Mouse (Mus musculus) heart, postnatal 0 days (tissue): ENCODE data around the gene Spem2. TPM values are rescaled to one million over a fixed set of nuclear protein-coding genes. Genes with fewer than 3 reads are reported as not detected.

Experiments
- ATAC-seq: fragments of 200-750 bp; cut with Nextera tagmentation; 2 replicates; pipeline ENCODE4 v1.8.0; 2017; ENCODE audit warnings: low read depth, moderate number of reproducible peaks, moderate library complexity; ENCODE audit not compliant: insufficient read depth
- DNase-seq: peaks from one replicate; pipeline ENCODE4 v3.0.0-alpha.2; 2016; ENCODE audit warnings: low spot score
- H3K27ac ChIP-seq: fragments of 300-500 bp; sonication (generic); 2 replicates; pipeline ENCODE4 v1.5.1; 2014; ENCODE audit warnings: low read depth, mild to moderate bottlenecking
- H3K27me3 ChIP-seq: fragments of 300-500 bp; sonication (generic); 2 replicates; pipeline ENCODE4 v1.6.1; 2014; ENCODE audit warnings: low read length, mixed read lengths; ENCODE audit not compliant: control insufficient read depth, insufficient read depth
- H3K36me3 ChIP-seq: fragments of 300-500 bp; sonication (generic); replicated peaks from 2 replicates; pipeline ENCODE4 v1.6.1; 2014; ENCODE audit warnings: low read length, mixed read lengths; ENCODE audit not compliant: control insufficient read depth, insufficient read depth
- H3K4me1 ChIP-seq: fragments of 300-500 bp; sonication (generic); 2 replicates; pipeline ENCODE4 v1.6.1; 2014; ENCODE audit warnings: antibody characterized with exemption; ENCODE audit not compliant: control insufficient read depth, insufficient read depth
- H3K4me2 ChIP-seq: fragments of 300-500 bp; sonication (generic); 2 replicates; pipeline ENCODE4 v1.6.1; 2014; ENCODE audit warnings: low read depth, mild to moderate bottlenecking, low read length, moderate library complexity
- H3K4me3 ChIP-seq: fragments of 300-500 bp; sonication (generic); 2 replicates; pipeline ENCODE4 v1.5.1; 2014; ENCODE audit warnings: low read depth, low read length
- H3K9ac ChIP-seq: fragments of 300-500 bp; sonication (generic); replicated peaks from 2 replicates; pipeline ENCODE4 v1.6.1; 2014; ENCODE audit warnings: low read depth, low read length, mixed read lengths
- H3K9me3 ChIP-seq: fragments of 300-500 bp; sonication (generic); replicated peaks from 2 replicates; pipeline ENCODE4 v1.6.1; 2016; ENCODE audit warnings: low read length; ENCODE audit not compliant: control insufficient read depth
- CTCF ChIP-seq: IDR thresholded peaks from 2 replicates; pipeline ENCODE4 v1.5.1; 2016; ENCODE audit warnings: antibody characterized with exemption, control low read depth, low read depth
- EP300 ChIP-seq: IDR thresholded peaks from 2 replicates; pipeline ENCODE4 v1.6.1; 2016; ENCODE audit warnings: antibody characterized with exemption, low read depth
- WGBS: fragments of 180-500 bp; shearing (Covaris S2); extraction: QIAGEN DNeasy Blood & Tissue Kit; methylation state at CpG from one replicate; pipeline ENCODE4 v1.1.7; 2014; 5-methylcytosine and 5-hydroxymethylcytosine counted together
- polyA plus RNA-seq: library from polyadenylated mRNA; unstranded; fragments of >200 nt; fragmentation: Nextera tagmentation; extraction: Ambion mirVana; gene quantifications from 2 replicates; pipeline ENCODE4 v1.2.1, GENCODE M21; 2015
- total RNA-seq: library from RNA; depleted of rRNA; stranded (reverse); fragments of >200 nt; gene quantifications from 2 replicates; pipeline ENCODE4 v1.2.3, GENCODE M21; 2014; ENCODE audit warnings: low replicate concordance

Spem2 gene
- total and polyA plus RNA-seq, 2 experiments from 2014 or later, result not detected

- H3K27ac ChIP-seq, result no peak within 1 kb of the TSS
- no peaks in the 10 kb centered on the region for H3K9me3 ChIP-seq
- TF ChIP-seq EP300, result no peak
- TF ChIP-seq CTCF, result no peak
- DNase-seq (no peak), ATAC-seq (no peak)
- WGBS, result 30% methylated on average over 30 of the region's 30 CpGs
- no peak within 1 kb of the TSS for H3K4me2 ChIP-seq
- no peak within 1 kb of the TSS for H3K4me3 ChIP-seq
- H3K4me1 ChIP-seq, result no peaks in the 10 kb centered on the region
- H3K36me3 ChIP-seq, result no peaks in the 10 kb centered on the region
- H3K27me3 ChIP-seq, result peaks cover 16% of the 10 kb centered on the region
- H3K9ac ChIP-seq, result no peak within 1 kb of the TSS
Observed at GRCm38 (mm10) chr11:69858113-69858998, 40.1 kb upstream of the Spem2 start, which contains the start of gene Tnk1. Gene Tnk1 (minus strand): TSS chr11:69858730.

GRCm38 (mm10) chr11:69855347-69855746 lies 37.1 kb upstream of the Spem2 start:
- Histone ChIP-seq H3K27ac (no peak overlapping the region), H3K36me3 (peaks cover 19% of the 10 kb centered on the region), H3K9me3 (no peaks in the 10 kb centered on the region), H3K9ac (no peak overlapping the region), H3K27me3 (peaks cover 16% of the 10 kb centered on the region), H3K4me3 (no peak overlapping the region), H3K4me2 (no peak overlapping the region), H3K4me1 (no peaks in the 10 kb centered on the region)
- no peak for DNase-seq
- peak; percentile 34; the same call in 1 of the 2 replicates for ATAC-seq
- WGBS, result 17% methylated on average over 16 of the region's 16 CpGs
- TF ChIP-seq CTCF, result peak; percentile 45
- TF ChIP-seq EP300, result no peak

GRCm38 (mm10) chr11:69854680-69855079 lies 36.4 kb upstream of the Spem2 start:
- no peak overlapping the region for H3K27ac ChIP-seq
- DNase-seq, result no peak
- WGBS, result 67% methylated on average over 10 of the region's 10 CpGs
- no peak for TF ChIP-seq EP300
- no peak for TF ChIP-seq CTCF
- no peak overlapping the region for H3K9ac ChIP-seq
- H3K36me3 ChIP-seq, result peaks cover 26% of the 10 kb centered on the region
- H3K4me1 ChIP-seq, result no peaks in the 10 kb centered on the region
- H3K4me3 ChIP-seq, result no peak overlapping the region
- no peak for ATAC-seq
- H3K9me3 ChIP-seq, result no peaks in the 10 kb centered on the region
- H3K27me3 ChIP-seq, result peaks cover 16% of the 10 kb centered on the region
- H3K4me2 ChIP-seq, result no peak overlapping the region

GRCm38 (mm10) chr11:69853994-69854393 lies 35.7 kb upstream of the Spem2 start:
- Histone ChIP-seq H3K9me3 (no peaks in the 10 kb centered on the region), H3K9ac (no peak overlapping the region), H3K27me3 (peaks cover 12% of the 10 kb centered on the region; the same call in 1 of the 2 replicates), H3K4me1 (0 out of 2 replicates have a peak, but pooled peaks cover 2% of the 10 kb centered on the region), H3K4me3 (no peak overlapping the region), H3K27ac (no peak overlapping the region), H3K36me3 (peaks cover 32% of the 10 kb centered on the region), H3K4me2 (no peak overlapping the region)
- ATAC-seq, result no peak
- WGBS, result 40% methylated on average over 7 of the region's 7 CpGs
- TF ChIP-seq EP300, result no peak
- DNase-seq, result no peak

GRCm38 (mm10) chr11:69850754-69851153 lies 32.5 kb upstream of the Spem2 start:
- no peak overlapping the region for H3K27ac ChIP-seq
- H3K4me2 ChIP-seq, result no peak overlapping the region

More at GRCm38 (mm10) chr11:69850754-69851153, 32.5 kb upstream of the Spem2 start:
- H3K9ac ChIP-seq, result no peak overlapping the region
- 71% methylated on average over 8 of the region's 8 CpGs for WGBS
- peaks cover 14% of the 10 kb centered on the region; the same call in 1 of the 2 replicates for H3K4me1 ChIP-seq
- no peaks in the 10 kb centered on the region for H3K9me3 ChIP-seq
- H3K27me3 ChIP-seq, result no peaks in the 10 kb centered on the region
- H3K36me3 ChIP-seq, result peaks cover 41% of the 10 kb centered on the region
- ATAC-seq (no peak), DNase-seq (no peak)
- no peak overlapping the region for H3K4me3 ChIP-seq
- no peak for TF ChIP-seq CTCF
- no peak for TF ChIP-seq EP300
